7 mouse cellular contexts compared by ENCODE assay signal in genomic region chr16:37867791-37868505, GRCm38 (mm10). TPM values are rescaled to one million over a fixed set of nuclear protein-coding genes. Genes with fewer than 3 reads are reported as not detected.
DNase-seq lines count a peak whose midpoint lies in the region; ATAC-seq and TF ChIP-seq lines count a peak whose summit lies in the region.

Gene Lrrc58, plus strand, starts transcription at chr16:37868389.

- peak within 1 kb of the TSS; percentile 98 for H3K4me3 ChIP-seq in limb, embryonic 11.5 days (ENCODE audit: low read depth, low read length)
- H3K4me3 ChIP-seq in midbrain, embryonic 13.5 days (replicated peaks): peak within 1 kb of the TSS; percentile 98
- H3K4me3 ChIP-seq in small intestine, adult 2 months (ENCODE audit: low read depth, low read length): peak within 1 kb of the TSS; percentile 78

- H3K4me2 ChIP-seq in limb, embryonic 11.5 days (ENCODE audit: low read depth, severe bottlenecking): peak within 1 kb of the TSS; percentile 77
- H3K4me2 ChIP-seq in midbrain, embryonic 13.5 days (replicated peaks): peak within 1 kb of the TSS; percentile 75

- H3K36me3 ChIP-seq in limb, embryonic 11.5 days (ENCODE audit: control insufficient read depth, insufficient read depth, low read length): no peaks in the 10 kb centered on the region
- no peaks in the 10 kb centered on the region; the same call in 1 of the 2 replicates for H3K36me3 ChIP-seq in midbrain, embryonic 13.5 days
- H3K36me3 ChIP-seq in small intestine, adult 2 months (ENCODE audit: control insufficient read depth, insufficient read depth, low read length): no peaks in the 10 kb centered on the region

- H3K27ac ChIP-seq in limb, embryonic 11.5 days (replicated peaks; ENCODE audit: low read depth, low read length): peak within 1 kb of the TSS; percentile 98
- H3K27ac ChIP-seq in midbrain, embryonic 13.5 days: peak within 1 kb of the TSS; percentile 100
- peak within 1 kb of the TSS; percentile 77 for H3K27ac ChIP-seq in small intestine, adult 2 months (ENCODE audit: insufficient read depth, low read depth, low read length)

- DNase-seq in adrenal gland, postnatal 14 days: peak; percentile 92
- DNase-seq in embryo, embryonic 9.5 days (ENCODE audit: extremely low spot score): peak; percentile 86
- DNase-seq in heart, adult 11 months: peak; percentile 99
- peak; percentile 91 for DNase-seq in kidney, adult 18-20 months
- DNase-seq in limb, embryonic 11.5 days (ENCODE audit: low spot score): peak; percentile 84

- peak within 1 kb of the TSS; percentile 99 for H3K9ac ChIP-seq in limb, embryonic 11.5 days (ENCODE audit: low read length)
- H3K9ac ChIP-seq in midbrain, embryonic 13.5 days (replicated peaks): peak within 1 kb of the TSS; percentile 98

- H3K9me3 ChIP-seq in limb, embryonic 11.5 days (ENCODE audit: control insufficient read depth, low read length): no peaks in the 10 kb centered on the region
- H3K9me3 ChIP-seq in midbrain, embryonic 13.5 days: no peaks in the 10 kb centered on the region

- peak; percentile 91 for ATAC-seq in limb, embryonic 11.5 days (ENCODE audit: insufficient number of reproducible peaks, low FRiP score, low TSS enrichment, low read depth)
- peak; percentile 96 for ATAC-seq in midbrain, embryonic 13.5 days

- peaks cover 6% of the 10 kb centered on the region; the same call in 1 of the 2 replicates for H3K4me1 ChIP-seq in limb, embryonic 11.5 days (ENCODE audit: control insufficient read depth, insufficient read depth, low read length)
- H3K4me1 ChIP-seq in midbrain, embryonic 13.5 days (replicated peaks): peaks cover 30% of the 10 kb centered on the region
- peaks cover 9% of the 10 kb centered on the region for H3K4me1 ChIP-seq in small intestine, adult 2 months (ENCODE audit: control insufficient read depth, insufficient read depth, insufficient read length, low read length)

- under 1% methylated on average over 69 of the region's 86 CpGs for WGBS in limb, embryonic 11.5 days
- WGBS in midbrain, embryonic 13.5 days: under 1% methylated on average over 85 of the region's 86 CpGs
- 1% methylated on average over 85 of the region's 86 CpGs for WGBS in small intestine, adult 2 months

- TF ChIP-seq CTCF in small intestine, adult 2 months (IDR thresholded peaks at IDR 0.05; ENCODE audit: extremely low read depth, insufficient read length, insufficient replicate concordance, low read depth, low read length): no peak

- TF ChIP-seq POLR2A in small intestine, adult 2 months (IDR thresholded peaks at IDR 0.05; ENCODE audit: low read depth, low read length): peak; percentile 61; the same call in 1 of the 2 replicates

- H3K27me3 ChIP-seq in limb, embryonic 11.5 days (ENCODE audit: control insufficient read depth, insufficient read depth, low read length): no peaks in the 10 kb centered on the region
- no peaks in the 10 kb centered on the region for H3K27me3 ChIP-seq in midbrain, embryonic 13.5 days
- H3K27me3 ChIP-seq in small intestine, adult 2 months (ENCODE audit: control insufficient read depth, insufficient read depth, low read length): no peaks in the 10 kb centered on the region

RNA-seq across cellular contexts. Expression of gene Lrrc58, which starts in this region (rescaled TPM):
- 253 and 277 TPM in 2 replicates for total RNA-seq in adrenal gland, postnatal 14 days (2021)
- polyA plus RNA-seq in limb, embryonic 11.5 days (2014; fragmentation: Nextera tagmentation; extraction: Ambion mirVana): 67.4 and 73.9 TPM in 2 replicates
- polyA plus RNA-seq in midbrain, embryonic 13.5 days (2015; fragmentation: Nextera tagmentation; extraction: Ambion mirVana): 41.3 and 43.1 TPM in 2 replicates
- 3.3 and 5.1 TPM in 2 replicates for polyA plus RNA-seq in small intestine, adult 2 months (2012; rRNA removed)

Comparison
In these comparisons a context has a peak if more than half of its experiments do, and no peak if none do; other contexts are left out.
1. Peak in every context shown above with its lines: DNase-seq, ATAC-seq, H3K4me3 ChIP-seq and H3K27ac ChIP-seq.